Mouse (Mus musculus): ENCODE results near the gene 6430548M08Rik. TPM values are rescaled to one million over a fixed set of nuclear protein-coding genes. Genes with fewer than 3 reads are reported as not detected.

The 6430548M08Rik gene
- polyA plus RNA-seq, 1 experiment from 2014 or later = 25.6 TPM

DNA sequence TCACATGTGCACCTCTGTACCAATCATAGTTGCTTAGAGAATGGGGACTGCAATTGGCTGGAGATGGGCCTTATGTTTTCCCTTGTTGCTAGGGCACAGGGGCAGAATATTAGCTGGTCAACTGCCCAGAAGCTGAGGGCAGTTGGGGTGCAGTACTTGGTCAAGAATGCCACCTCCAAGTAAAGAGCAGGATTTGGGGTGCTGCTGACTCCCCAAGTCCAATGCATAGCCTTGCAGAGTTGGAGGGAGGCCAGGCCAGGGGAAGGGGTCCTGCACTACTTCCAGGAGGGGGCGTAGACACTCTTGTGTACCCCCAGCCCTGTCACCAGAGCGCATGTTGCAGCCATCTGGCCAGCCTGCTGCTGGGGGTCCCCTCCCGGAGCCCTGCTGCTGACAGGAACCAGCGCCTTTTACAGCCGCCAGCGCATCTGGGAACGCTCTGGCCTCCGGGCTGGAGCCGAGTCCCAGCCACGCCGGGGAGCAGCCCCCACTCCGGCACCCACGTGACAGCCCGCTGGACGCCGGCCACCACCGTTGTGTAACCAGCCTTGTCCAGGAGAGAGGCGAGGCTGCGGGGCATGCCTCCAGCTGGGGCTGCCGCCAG lies 77.0 kb downstream of the 6430548M08Rik start:
- Histone ChIP-seq H3K4me3 (ENCODE audit: inconsistent target) (no peak overlapping the region), H3K79me2 (ENCODE audit: inconsistent target) (no peaks in the 10 kb centered on the region), H3K36me3 (ENCODE audit: inconsistent target) (no peaks in the 10 kb centered on the region), H3K27ac (no peak overlapping the region)
- WGBS (ENCODE audit: missing documents) = 47% methylated on average over 20 of the region's 20 CpGs

DNA sequence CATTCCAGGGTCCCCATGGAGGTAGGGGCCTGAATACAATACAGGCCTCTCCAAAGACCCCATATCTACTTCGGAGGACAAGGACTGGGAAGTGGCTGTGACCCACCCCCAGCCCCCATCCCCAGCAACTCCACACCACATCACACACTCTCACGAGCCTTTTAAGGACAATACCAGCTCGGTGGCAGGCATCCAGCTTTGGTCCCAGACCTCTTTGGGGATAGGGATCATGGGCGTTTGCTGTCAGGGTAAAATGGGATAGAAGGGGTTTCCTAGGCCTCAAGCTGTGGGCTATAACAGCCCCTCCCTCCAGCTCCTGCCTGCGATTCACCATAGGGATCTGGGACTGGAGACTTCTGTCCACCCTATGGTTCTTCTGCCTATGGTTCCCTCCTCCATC lies 77.7 kb downstream of the 6430548M08Rik start:
- H3K4me3 ChIP-seq (ENCODE audit: inconsistent target) = no peak overlapping the region
- WGBS (ENCODE audit: missing documents) = 94% methylated on average over 5 of the region's 5 CpGs
- H3K79me2 ChIP-seq (ENCODE audit: inconsistent target) = no peaks in the 10 kb centered on the region
- H3K36me3 ChIP-seq (ENCODE audit: inconsistent target) = no peaks in the 10 kb centered on the region
- no peak overlapping the region for H3K27ac ChIP-seq

DNA sequence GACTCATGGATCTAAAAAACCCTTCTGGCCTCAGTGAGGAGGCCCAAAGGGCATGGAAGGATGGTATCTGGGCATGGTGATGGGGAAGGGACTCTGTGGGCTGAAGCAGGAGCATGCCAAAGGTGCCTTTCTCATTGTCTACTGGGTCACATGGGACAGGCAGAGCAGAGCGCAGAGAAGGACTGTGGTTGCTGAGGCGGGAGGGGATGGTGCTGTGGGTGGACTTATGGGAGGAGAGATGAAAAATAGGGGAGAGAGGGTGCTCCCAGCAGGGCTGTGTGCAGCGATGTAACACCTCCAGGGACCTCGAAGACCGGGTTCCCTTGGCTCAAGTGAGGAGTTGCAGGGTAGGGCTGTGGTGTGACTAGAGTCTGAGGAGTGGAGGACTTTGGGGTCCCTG lies 78.2 kb downstream of the 6430548M08Rik start:
- Histone ChIP-seq H3K4me3 (ENCODE audit: inconsistent target) (no peak overlapping the region), H3K27ac (no peak overlapping the region), H3K79me2 (ENCODE audit: inconsistent target) (no peaks in the 10 kb centered on the region), H3K36me3 (ENCODE audit: inconsistent target) (no peaks in the 10 kb centered on the region)
- 94% methylated on average over 5 of the region's 5 CpGs for WGBS (ENCODE audit: missing documents)

DNA sequence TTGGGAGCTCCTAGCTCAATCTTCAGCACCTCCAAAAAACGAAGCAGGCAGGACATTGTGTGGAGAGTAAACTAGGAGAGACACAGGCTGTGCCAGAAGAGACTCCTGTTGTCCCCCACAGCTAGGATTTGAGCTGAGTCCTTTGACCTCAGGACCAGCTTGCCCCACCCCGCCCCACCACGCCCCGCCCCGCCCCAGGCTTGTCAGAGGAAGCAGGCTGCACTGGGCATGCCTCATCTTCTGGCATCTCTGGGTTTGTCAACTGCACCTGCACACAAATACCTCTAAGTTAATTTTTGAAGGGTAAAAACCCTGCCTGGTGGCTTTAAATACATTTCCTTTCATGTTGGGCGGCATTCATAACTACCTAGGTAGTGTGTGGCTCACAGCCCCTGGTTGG lies 87.4 kb downstream of the 6430548M08Rik start:
- Histone ChIP-seq H3K27ac (no peak overlapping the region), H3K36me3 (ENCODE audit: inconsistent target) (no peaks in the 10 kb centered on the region), H3K4me3 (ENCODE audit: inconsistent target) (no peak overlapping the region), H3K79me2 (ENCODE audit: inconsistent target) (no peaks in the 10 kb centered on the region)
- 84% methylated on average over 5 of the region's 6 CpGs for WGBS (ENCODE audit: missing documents)

DNA sequence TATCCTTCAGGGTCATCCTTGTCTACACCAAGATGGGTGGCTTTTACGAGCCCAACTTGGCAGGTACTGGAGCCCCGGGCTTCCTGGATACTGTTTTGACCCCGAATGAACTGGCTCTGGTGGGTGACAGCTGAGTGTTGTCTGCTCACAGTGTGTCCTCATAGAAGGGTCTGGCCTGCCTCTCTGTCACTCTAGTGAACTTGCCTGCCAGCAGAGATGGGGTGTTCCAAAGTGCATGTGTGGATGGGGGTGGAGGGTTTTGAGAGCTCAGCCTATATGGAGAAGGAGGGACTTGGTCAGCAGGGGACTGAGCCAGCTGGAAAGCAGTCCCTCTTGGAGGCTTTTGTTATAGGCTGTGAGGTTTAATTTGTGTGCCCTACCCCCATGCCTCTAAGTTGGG lies 88.6 kb downstream of the 6430548M08Rik start:
- 74% methylated on average over 3 of the region's 3 CpGs for WGBS (ENCODE audit: missing documents)
- Histone ChIP-seq H3K36me3 (ENCODE audit: inconsistent target) (no peaks in the 10 kb centered on the region), H3K4me3 (ENCODE audit: inconsistent target) (no peak overlapping the region), H3K27ac (no peak overlapping the region), H3K79me2 (ENCODE audit: inconsistent target) (no peaks in the 10 kb centered on the region)

DNA sequence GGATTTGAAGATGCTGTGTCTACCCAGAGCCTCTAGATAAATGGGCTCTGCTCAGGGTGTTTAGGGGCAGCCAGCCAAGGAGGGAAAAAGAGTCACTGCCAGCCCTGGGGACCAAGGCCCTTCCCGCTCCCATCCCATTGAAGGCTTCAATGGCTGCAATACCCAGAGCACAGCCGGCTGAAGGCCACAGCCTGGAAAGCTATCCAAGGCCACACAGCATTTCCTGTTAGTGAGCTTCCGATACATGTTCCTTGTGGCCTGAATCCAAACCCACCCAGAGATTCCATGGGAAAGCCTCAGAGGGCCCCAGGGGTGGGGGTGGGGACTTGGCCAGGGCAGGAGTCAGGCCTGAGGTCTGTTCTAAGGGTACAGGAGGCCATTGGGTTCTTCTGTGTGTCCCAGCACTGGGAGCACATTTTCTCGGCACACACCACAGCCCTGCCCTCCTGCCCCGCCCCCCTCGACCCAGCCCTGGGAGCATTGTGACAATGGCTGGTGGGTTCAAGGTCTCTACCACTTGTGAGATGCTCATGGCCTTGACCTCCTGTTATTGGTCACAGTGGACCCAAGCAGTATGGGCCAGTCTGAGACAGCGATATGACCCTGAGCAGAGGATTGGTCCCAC lies 90.9 kb downstream of the 6430548M08Rik start:
- no peak overlapping the region for H3K27ac ChIP-seq
- no peaks in the 10 kb centered on the region for H3K36me3 ChIP-seq (ENCODE audit: inconsistent target)
- H3K79me2 ChIP-seq (ENCODE audit: inconsistent target) = no peaks in the 10 kb centered on the region
- no peak overlapping the region for H3K4me3 ChIP-seq (ENCODE audit: inconsistent target)
- WGBS (ENCODE audit: missing documents) = 90% methylated on average over 7 of the region's 7 CpGs

DNA sequence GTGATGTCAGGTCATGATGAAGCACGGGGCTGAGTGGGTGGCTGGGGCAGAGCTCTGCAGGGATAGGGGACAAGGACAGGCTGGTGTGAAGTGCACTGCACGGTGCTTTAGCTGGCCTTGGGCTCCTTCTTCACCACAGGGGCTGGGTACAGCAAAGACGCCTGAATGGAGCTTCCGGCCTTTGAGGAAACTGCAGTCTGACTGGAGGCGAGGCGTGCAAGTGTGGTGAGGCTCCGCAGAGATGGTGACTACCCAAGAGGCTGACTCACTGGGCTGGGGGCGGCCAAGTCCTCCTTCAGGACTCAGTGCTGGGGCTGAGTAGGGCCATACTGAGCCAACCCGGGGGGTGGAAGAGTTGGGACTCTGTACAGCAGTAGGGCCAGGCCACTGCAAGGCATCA lies 92.0 kb downstream of the 6430548M08Rik start:
- WGBS (ENCODE audit: missing documents) = 53% methylated on average over 9 of the region's 9 CpGs
- no peak overlapping the region for H3K4me3 ChIP-seq (ENCODE audit: inconsistent target)

DNA sequence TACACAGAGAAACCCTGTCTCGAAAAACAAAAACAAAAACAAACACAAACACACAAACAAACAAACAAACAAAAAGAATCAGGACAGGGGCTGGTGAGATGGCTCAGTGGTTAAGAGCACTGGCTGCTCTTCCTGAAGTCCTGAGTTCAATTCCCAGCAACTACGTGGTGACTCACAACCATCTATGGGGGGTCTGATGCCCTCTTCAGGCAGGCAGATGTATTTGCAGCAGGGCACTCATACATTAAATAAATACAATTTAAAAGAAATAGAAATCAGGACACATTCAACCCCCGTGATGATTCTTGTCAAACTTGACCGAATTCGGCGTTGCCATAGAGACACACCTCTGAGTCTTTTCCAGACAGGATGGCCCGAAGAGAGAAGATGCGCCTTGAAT lies 93.4 kb downstream of the 6430548M08Rik start:
- WGBS (ENCODE audit: missing documents) = 87% methylated on average over 7 of the region's 8 CpGs
- Histone ChIP-seq H3K36me3 (ENCODE audit: inconsistent target) (no peaks in the 10 kb centered on the region), H3K27ac (no peak overlapping the region)

More for the DNA sequence above, 92.0 kb downstream of the 6430548M08Rik start:
- Histone ChIP-seq H3K36me3 (ENCODE audit: inconsistent target) (no peaks in the 10 kb centered on the region), H3K79me2 (ENCODE audit: inconsistent target) (no peaks in the 10 kb centered on the region), H3K27ac (no peak overlapping the region)

DNA sequence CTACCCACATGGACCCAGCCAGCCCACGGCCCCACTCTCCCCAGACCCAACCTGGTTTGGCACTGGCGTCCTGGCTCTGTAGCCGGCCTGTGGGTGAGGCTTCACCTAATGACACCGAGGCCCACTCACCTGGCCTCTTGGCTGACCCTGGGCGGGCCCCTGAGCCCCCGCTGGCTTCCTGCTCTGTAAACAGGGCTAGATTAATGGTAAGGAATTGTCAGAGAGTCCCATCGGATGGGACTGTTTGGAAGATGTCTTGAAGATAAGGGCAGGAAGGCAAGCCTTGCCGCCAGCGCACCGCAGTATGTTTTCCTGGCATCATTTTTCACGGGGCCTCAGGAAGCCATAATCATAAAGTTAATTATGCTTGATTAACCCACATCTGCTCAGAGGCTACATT lies 94.2 kb downstream of the 6430548M08Rik start:
- no peak overlapping the region for H3K4me3 ChIP-seq (ENCODE audit: inconsistent target)
- no peaks in the 10 kb centered on the region for H3K36me3 ChIP-seq (ENCODE audit: inconsistent target)
- no peak overlapping the region for H3K27ac ChIP-seq
- H3K79me2 ChIP-seq (ENCODE audit: inconsistent target) = no peaks in the 10 kb centered on the region
- WGBS (ENCODE audit: missing documents) = 76% methylated on average over 11 of the region's 11 CpGs

More for the DNA sequence above, 93.4 kb downstream of the 6430548M08Rik start:
- H3K79me2 ChIP-seq (ENCODE audit: inconsistent target) = no peaks in the 10 kb centered on the region
- no peak overlapping the region for H3K4me3 ChIP-seq (ENCODE audit: inconsistent target)

DNA sequence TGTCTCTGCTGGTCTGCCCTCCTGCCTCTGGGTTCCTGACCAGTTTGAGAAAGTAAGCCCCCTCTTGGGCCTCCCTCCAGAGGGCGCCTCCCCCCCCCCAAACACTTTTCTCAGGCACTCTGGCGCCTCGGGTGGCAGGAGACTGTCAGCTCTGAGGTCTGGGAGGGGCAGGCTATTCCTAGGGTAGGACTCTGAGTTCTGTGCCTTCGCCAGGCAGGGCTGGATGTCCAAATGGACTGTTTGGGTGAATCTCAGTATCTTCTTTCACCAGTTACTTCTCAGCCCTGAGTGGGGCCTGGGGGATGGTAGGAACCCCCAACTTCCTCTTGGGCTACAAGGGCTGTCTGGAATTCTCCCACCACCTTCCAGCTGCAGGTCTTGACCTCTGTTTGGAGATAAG lies 97.4 kb downstream of the 6430548M08Rik start:
- Histone ChIP-seq H3K27ac (no peak overlapping the region), H3K79me2 (ENCODE audit: inconsistent target) (no peaks in the 10 kb centered on the region), H3K4me3 (ENCODE audit: inconsistent target) (no peak overlapping the region), H3K36me3 (ENCODE audit: inconsistent target) (no peaks in the 10 kb centered on the region)
- WGBS (ENCODE audit: missing documents) = 28% methylated on average over 4 of the region's 4 CpGs

DNA sequence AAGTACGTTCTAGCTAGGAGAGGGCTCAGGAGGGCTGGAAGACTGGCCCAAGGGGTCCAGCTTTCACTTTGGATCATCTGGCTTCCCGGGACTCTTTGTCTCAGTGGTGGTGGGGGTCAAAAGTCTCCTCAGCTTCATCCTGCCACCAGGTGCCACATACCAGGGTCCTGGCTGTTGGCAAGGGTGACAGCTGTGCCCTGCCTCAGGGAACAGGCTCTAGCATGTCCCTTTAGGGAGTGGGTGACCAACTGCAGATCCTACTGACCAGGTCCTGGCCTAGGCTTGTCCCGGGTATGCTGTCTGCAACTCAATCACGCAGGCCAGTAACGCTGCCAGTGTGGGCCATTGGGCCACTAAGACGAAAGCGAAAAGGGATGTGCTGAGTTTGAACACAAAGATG lies 98.6 kb downstream of the 6430548M08Rik start:
- no peak overlapping the region for H3K27ac ChIP-seq
- H3K4me3 ChIP-seq (ENCODE audit: inconsistent target) = no peak overlapping the region
- WGBS (ENCODE audit: missing documents) = 96% methylated on average over 7 of the region's 7 CpGs
- H3K79me2 ChIP-seq (ENCODE audit: inconsistent target) = no peaks in the 10 kb centered on the region
- H3K36me3 ChIP-seq (ENCODE audit: inconsistent target) = no peaks in the 10 kb centered on the region

DNA sequence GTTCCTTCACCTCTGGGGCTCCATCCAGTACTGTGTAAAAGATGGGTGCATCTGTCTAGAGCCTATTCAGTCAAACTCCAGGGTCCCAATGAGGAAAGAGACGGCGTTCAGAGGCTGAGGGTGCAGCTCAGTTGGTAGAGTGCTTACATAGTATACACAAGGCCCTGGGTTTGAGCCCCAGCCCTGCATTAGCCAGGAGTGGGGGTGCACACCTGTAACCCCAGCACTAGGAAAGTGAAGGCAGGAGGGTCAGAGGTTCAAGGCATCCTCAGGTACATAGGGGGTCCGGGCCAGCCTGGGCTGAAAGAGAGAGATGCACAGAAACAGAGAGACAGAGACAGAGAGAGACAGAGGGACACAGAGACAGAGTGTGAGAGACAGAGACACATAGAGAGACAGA lies 99.3 kb downstream of the 6430548M08Rik start:
- WGBS (ENCODE audit: missing documents) = 97% methylated on average over 3 of the region's 3 CpGs
- Histone ChIP-seq H3K79me2 (ENCODE audit: inconsistent target) (no peaks in the 10 kb centered on the region), H3K36me3 (ENCODE audit: inconsistent target) (no peaks in the 10 kb centered on the region), H3K4me3 (ENCODE audit: inconsistent target) (no peak overlapping the region), H3K27ac (no peak overlapping the region)

DNA sequence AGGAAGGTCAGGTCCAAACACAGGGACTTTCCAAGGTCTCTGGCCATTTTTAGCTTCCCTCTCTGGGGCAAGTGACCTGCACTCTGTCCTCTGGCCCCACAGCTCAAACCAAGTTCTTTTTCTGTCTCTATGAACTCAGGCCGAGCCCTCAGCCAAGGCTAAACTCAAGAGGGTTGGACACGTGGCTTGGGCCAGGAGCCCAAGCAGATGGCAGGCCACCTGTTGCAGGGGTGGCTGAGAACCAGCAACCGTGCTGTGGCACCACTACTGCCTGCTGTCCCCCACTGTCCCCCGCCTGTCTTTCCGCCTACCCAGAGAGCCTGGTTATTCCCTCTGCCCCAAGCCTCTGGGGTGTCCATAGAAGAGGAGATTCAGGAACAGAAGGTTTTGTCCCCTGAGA lies 100.0 kb downstream of the 6430548M08Rik start:
- no peak overlapping the region for H3K4me3 ChIP-seq (ENCODE audit: inconsistent target)
- 84% methylated on average over 5 of the region's 5 CpGs for WGBS (ENCODE audit: missing documents)

More for the DNA sequence above, 100.0 kb downstream of the 6430548M08Rik start:
- no peak overlapping the region for H3K27ac ChIP-seq
- H3K79me2 ChIP-seq (ENCODE audit: inconsistent target) = no peaks in the 10 kb centered on the region
- no peaks in the 10 kb centered on the region for H3K36me3 ChIP-seq (ENCODE audit: inconsistent target)
